17 mouse cellular contexts compared by ENCODE assay signal in genomic region chr16:65378276-65378675, GRCm38 (mm10).
"Had no signal": no experiment of that assay in that cellular context is flagged by ENCODE, and none has a peak within 500 bp of the region (broad histone marks: within the 10 kb centered on the region; RNA-seq: fewer than 3 reads in every experiment).

No protein-coding gene starts in this region.

- ATAC-seq: hindbrain, embryonic 16.5 days; inflammation-experienced regulatory T-cells, adult 6 months; intestine, embryonic 15.5 days; intestine, postnatal 0 days; liver, embryonic 12.5 days had no signal

- DNase-seq: gastrocnemius, postnatal 14 days; gastrocnemius, postnatal 36 days; heart, adult 18-20 months; heart, postnatal 10 days; heart, postnatal 36 days; kidney, adult 18-20 months; kidney, adult 8-10 months; kidney, postnatal 10 days; kidney, postnatal 25 days; kidney, postnatal 4 days; layer of hippocampus, postnatal 36 days; left cerebral cortex, postnatal 4 days had no signal
